Mouse (Mus musculus): ENCODE data around the gene Eef1akmt2. TPM values are rescaled to one million over a fixed set of nuclear protein-coding genes. Genes with fewer than 3 reads are reported as not detected.

Eef1akmt2 gene
- polyA plus RNA-seq, 1 experiment, result 4.8 TPM

DNA sequence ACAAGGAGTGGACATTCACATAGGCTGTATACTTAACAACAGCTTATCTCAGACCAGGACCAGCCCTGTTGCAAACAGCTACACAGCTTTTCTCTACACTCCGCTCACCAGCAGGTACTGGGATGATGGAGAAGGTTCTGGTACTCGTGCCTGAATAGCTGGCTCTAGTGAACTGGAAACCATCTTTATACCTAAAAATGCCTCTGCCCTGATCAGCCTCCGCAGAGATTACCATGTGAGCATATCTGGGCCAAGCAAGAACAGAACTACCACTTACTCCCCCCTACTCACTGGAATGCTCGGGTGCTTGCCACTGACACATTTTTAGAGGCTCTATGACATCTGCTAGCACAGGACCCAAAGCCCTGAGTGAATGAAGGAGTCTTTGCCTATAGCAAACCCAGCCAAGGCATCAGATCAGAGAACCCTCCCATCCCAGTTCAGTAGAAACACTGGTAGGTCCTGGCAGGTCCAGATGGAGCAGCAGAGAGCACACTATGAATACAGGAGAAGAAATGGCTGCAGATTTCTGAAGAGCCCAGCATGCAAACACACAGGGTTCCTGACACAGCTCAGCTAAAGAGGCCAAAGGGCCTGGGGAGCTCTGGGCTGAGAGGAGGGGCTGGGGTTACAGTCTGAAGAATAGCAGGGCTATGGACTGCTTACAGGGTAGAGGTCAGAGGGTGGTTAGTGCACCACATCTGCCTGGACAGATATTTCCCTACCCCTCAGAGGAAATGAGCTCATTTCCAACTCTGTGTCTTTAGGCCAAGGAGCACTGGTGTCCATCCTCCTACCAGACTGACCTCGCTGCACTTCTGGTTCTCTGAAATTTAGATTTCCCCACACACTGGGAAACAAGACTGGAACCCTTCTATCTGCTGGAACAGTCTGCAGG is 53.1 kb downstream of the Eef1akmt2 start:
- Histone ChIP-seq H3K4me3 (replicated peaks) (peak overlapping the region; percentile 73), H3K36me3 (replicated peaks; ENCODE audit: low read length) (peaks cover 88% of the 10 kb centered on the region), H3K27me3 (replicated peaks) (no peaks in the 10 kb centered on the region), H3K4me1 (peaks cover 97% of the 10 kb centered on the region), H3K9me3 (no peaks in the 10 kb centered on the region)
- TF ChIP-seq FLI1 (IDR thresholded peaks at IDR 0.05; ENCODE audit: low read length), result 0 out of 2 replicates have a peak, but pooled peaks have one; percentile 33
- peak; percentile 72; the same call in 2 of the 3 replicates for TF ChIP-seq GATA1 (IDR thresholded peaks at IDR 0.05; ENCODE audit: borderline replicate concordance, low read length)

DNA sequence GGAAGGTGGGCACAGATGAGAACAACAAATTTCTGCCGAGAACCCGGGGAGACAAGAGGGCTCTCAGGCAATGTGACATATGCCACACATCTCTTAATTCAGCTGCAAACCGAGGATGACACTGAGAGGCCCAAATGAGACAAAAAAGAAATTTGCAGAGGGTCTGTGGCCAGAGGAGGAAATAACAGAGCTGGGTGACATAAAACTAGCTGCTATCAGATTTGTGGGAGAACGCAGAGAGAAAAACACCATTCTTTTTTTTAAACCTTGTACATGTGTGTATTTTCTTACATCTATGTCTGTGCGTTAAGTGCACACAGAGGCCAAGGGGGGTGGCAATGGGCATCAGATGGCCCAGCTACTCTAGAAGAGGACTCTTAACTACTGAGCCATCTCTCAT is 57.3 kb downstream of the Eef1akmt2 start:
- Histone ChIP-seq H3K4me1 (peaks cover 97% of the 10 kb centered on the region), H3K4me3 (replicated peaks) (no peak overlapping the region), H3K9me3 (no peaks in the 10 kb centered on the region), H3K27me3 (replicated peaks) (no peaks in the 10 kb centered on the region), H3K36me3 (replicated peaks; ENCODE audit: low read length) (peaks cover 85% of the 10 kb centered on the region)
- no peak for TF ChIP-seq GATA1 (IDR thresholded peaks at IDR 0.05; ENCODE audit: borderline replicate concordance, low read length)
- TF ChIP-seq FLI1 (IDR thresholded peaks at IDR 0.05; ENCODE audit: low read length), result no peak

DNA sequence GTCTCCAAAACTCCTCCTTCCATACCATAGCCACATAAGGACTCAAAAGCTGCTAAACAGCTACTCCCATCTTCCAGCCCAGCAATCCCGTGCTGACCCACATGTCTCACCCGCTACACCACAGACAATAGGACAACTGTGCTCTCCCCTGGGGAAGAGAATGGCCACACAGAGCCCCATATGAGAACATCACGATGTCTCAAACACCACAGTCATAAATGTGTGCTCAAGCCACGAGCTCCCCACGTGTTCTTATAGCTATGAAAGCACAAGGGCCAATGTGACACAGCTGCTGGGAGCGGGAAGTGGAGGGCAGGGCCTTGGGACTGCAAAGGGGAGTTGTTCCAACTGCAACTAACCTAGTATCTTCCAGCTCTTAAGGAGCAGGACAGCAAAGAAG is 59.0 kb downstream of the Eef1akmt2 start:
- Histone ChIP-seq H3K9me3 (no peaks in the 10 kb centered on the region), H3K36me3 (replicated peaks; ENCODE audit: low read length) (peaks cover 88% of the 10 kb centered on the region), H3K4me1 (peaks cover 95% of the 10 kb centered on the region), H3K27me3 (replicated peaks) (no peaks in the 10 kb centered on the region), H3K4me3 (replicated peaks) (no peak overlapping the region)
- TF ChIP-seq FLI1 (IDR thresholded peaks at IDR 0.05; ENCODE audit: low read length) (no peak), GATA1 (IDR thresholded peaks at IDR 0.05; ENCODE audit: borderline replicate concordance, low read length) (no peak)

DNA sequence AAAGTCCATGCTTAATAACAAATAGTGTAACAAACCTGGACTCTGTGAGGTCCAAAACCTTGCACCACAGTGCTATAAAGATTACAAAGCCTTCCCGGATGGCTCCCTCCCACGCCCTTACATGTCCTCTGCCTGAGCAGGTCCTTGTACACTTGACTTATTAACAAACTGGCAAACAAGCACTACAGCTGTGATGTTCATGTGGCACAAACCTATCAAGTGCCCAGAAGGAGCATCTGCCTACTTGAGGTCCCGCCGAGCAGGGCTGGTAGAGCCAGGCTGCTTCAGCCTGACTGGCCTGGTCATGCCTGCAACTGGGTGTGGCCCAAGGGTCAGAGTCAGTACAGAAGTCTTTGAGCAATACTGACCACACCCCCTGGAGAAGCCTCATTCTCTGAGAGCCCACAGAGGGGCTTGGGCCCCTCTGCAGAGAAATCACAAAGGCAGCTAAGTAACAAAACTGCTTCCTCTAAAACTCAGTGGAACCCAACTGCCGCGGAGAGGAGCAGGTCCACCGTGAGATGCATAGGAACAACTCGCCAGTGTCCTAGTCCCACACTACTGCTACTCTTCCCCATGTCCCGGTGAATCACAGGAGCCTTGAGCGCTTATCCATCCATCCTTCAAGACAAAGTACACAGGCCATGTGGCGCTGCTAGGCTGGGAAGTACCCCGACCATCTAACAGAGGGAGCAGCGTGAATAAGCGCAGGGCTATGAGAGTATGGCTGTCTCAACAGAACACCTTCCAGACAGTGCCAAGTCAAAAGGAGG is 61.8 kb downstream of the Eef1akmt2 start:
- H3K4me1 ChIP-seq, result peaks cover 99% of the 10 kb centered on the region
- no peaks in the 10 kb centered on the region for H3K27me3 ChIP-seq (replicated peaks)
- H3K36me3 ChIP-seq (replicated peaks; ENCODE audit: low read length), result peaks cover 74% of the 10 kb centered on the region
- no peaks in the 10 kb centered on the region for H3K9me3 ChIP-seq
- TF ChIP-seq GATA1 (IDR thresholded peaks at IDR 0.05; ENCODE audit: borderline replicate concordance, low read length), result no peak
- no peak for TF ChIP-seq FLI1 (IDR thresholded peaks at IDR 0.05; ENCODE audit: low read length)
- peak overlapping the region; percentile 40 for H3K4me3 ChIP-seq (replicated peaks)

DNA sequence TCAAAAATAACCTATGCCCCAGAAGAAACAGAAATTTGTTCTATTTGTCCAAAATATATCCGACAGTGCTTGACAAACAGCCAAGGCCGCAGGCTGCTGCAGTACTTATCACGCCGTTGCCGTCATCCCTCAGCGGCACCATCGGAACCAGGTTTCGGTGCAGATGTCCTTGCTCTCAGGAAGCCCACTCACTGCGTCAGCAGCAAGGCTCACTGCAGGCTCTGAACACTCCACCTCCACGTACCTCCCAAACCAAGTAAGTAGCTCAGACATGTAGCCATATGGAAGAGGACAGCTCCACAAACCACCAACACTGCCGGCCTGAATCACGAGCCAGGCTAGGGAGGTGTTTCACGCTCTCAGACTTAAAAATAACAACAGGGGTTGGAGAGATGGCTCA is 63.6 kb downstream of the Eef1akmt2 start:
- no peaks in the 10 kb centered on the region for H3K9me3 ChIP-seq
- no peak overlapping the region for H3K4me3 ChIP-seq (replicated peaks)
- H3K36me3 ChIP-seq (replicated peaks; ENCODE audit: low read length), result peaks cover 72% of the 10 kb centered on the region
- peaks cover 97% of the 10 kb centered on the region for H3K4me1 ChIP-seq
- TF ChIP-seq GATA1 (IDR thresholded peaks at IDR 0.05; ENCODE audit: borderline replicate concordance, low read length) (no peak), FLI1 (IDR thresholded peaks at IDR 0.05; ENCODE audit: low read length) (no peak)
- no peaks in the 10 kb centered on the region for H3K27me3 ChIP-seq (replicated peaks)

DNA sequence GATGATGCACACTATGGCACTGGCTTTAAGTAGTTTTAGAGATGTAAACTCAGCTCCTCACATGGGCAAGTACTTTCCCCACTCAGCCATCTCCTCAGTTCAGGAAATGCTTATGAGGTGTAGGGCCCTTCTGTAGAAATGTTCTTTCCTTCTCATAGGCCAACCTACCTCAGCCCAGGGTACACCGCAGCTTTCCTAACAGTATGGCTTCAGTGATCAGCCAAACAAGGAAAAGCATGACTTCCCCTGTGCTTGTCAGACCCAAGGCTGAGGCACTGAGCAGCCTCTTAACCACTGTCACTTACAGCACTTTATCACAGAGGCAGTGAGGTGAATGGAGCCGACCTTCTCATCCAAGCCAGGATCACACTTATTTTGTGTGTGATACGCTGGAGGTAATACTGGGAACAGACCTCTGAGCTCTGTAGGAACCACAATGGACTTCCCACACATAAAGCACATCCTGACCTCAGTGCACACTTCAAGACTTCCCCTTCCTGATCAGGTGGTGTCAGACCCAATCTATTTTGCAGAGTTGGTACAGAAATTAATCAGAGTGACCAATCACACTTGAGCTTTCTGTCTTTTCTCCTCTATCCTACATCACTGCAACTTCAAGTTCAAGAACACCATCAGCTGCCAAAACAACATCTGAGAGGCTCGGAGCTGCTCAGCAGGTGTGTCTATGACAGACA is 64.8 kb downstream of the Eef1akmt2 start:
- Histone ChIP-seq H3K27me3 (replicated peaks) (no peaks in the 10 kb centered on the region), H3K4me1 (peaks cover 92% of the 10 kb centered on the region), H3K9me3 (no peaks in the 10 kb centered on the region), H3K36me3 (replicated peaks; ENCODE audit: low read length) (peaks cover 67% of the 10 kb centered on the region), H3K4me3 (replicated peaks) (peak overlapping the region; percentile 24)
- TF ChIP-seq GATA1 (IDR thresholded peaks at IDR 0.05; ENCODE audit: borderline replicate concordance, low read length) (no peak), FLI1 (IDR thresholded peaks at IDR 0.05; ENCODE audit: low read length) (no peak)

DNA sequence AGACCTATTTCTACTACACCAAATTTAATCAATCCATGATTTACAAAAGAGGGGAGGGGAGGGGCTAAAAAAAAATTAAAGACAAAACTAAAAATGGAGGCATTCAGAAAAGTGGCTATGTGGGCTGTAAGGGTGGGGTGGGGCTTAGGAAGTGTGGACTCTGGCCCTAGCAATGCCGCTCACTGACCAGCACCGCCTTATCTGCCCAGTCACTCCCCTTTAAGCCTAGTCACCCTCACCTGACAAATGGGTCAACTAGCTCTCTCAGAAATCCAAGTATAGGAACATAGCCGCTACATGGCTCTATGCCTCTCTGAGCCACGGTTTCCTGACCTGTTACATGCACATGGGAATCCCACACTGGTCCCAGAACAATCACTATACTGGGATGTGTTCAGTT is 65.5 kb downstream of the Eef1akmt2 start:
- TF ChIP-seq FLI1 (IDR thresholded peaks at IDR 0.05; ENCODE audit: low read length), result no peak
- TF ChIP-seq GATA1 (IDR thresholded peaks at IDR 0.05; ENCODE audit: borderline replicate concordance, low read length), result no peak
- H3K27me3 ChIP-seq (replicated peaks), result no peaks in the 10 kb centered on the region
- peaks cover 63% of the 10 kb centered on the region for H3K36me3 ChIP-seq (replicated peaks; ENCODE audit: low read length)
- H3K4me3 ChIP-seq (replicated peaks), result peak overlapping the region; percentile 73
- H3K4me1 ChIP-seq, result peaks cover 90% of the 10 kb centered on the region
- no peaks in the 10 kb centered on the region for H3K9me3 ChIP-seq

DNA sequence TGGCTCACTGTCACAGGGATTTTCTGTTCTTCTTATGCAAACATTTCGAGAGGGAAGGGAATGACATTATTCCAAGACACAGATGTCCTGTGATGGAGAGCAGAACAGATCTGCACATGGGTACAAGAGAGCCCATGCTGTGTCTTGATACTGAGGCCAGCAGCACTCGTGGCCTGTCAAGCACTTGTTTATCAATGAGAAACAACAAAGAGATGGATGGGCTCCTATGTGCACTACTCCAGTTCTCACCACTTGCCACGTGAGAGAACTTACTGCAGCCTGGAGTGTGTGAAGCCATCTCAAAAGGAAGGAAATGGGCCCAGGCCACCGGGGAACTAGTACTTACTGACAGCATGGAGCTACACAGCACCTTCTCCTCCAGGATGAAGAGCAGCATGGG is 66.0 kb downstream of the Eef1akmt2 start:
- H3K36me3 ChIP-seq (replicated peaks; ENCODE audit: low read length), result peaks cover 63% of the 10 kb centered on the region
- H3K4me1 ChIP-seq, result peaks cover 90% of the 10 kb centered on the region
- H3K27me3 ChIP-seq (replicated peaks), result no peaks in the 10 kb centered on the region
- TF ChIP-seq FLI1 (IDR thresholded peaks at IDR 0.05; ENCODE audit: low read length) (no peak), GATA1 (IDR thresholded peaks at IDR 0.05; ENCODE audit: borderline replicate concordance, low read length) (no peak)
- no peaks in the 10 kb centered on the region for H3K9me3 ChIP-seq
- peak overlapping the region; percentile 73 for H3K4me3 ChIP-seq (replicated peaks)

DNA sequence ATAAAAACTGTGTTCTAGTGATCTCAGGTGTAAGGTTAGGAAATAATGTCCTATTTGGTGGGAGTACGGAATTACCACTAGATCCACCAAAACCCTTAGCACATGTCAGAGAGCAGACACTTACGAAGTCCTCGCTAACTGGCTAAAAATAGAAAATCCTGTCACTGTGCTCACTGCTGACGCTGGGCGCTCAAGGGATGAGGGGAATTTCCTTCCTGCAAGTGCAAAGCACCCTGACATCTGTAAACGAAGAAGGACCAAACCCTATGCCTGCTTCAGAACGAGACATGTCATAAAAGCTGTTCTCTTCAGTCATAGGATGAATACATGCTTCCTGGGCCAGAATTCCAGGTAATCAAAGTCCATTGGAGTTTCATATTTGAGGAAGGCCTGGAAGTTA is 66.5 kb downstream of the Eef1akmt2 start:
- TF ChIP-seq GATA1 (IDR thresholded peaks at IDR 0.05; ENCODE audit: borderline replicate concordance, low read length) (no peak), FLI1 (IDR thresholded peaks at IDR 0.05; ENCODE audit: low read length) (no peak)
- Histone ChIP-seq H3K4me1 (peaks cover 90% of the 10 kb centered on the region), H3K4me3 (replicated peaks) (no peak overlapping the region), H3K36me3 (replicated peaks; ENCODE audit: low read length) (peaks cover 64% of the 10 kb centered on the region), H3K27me3 (replicated peaks) (no peaks in the 10 kb centered on the region), H3K9me3 (no peaks in the 10 kb centered on the region)

All from megakaryocyte, embryonic 14.5 days (primary cell).